Mouse (Mus musculus): ENCODE measurements around the gene Nr4a1. TPM values are rescaled to one million over a fixed set of nuclear protein-coding genes. Genes with fewer than 3 reads are reported as not detected.
A peak's percentile ranks its signal among the peaks of the same experiment; 100 is the strongest.

Gene Nr4a1
- polyA plus RNA-seq, 1 experiment, result 12.4 TPM

- no peak for DNase-seq (ENCODE audit: low spot score)
Observed at GRCm38 (mm10) chr15:101256463-101257206, 2.6 kb downstream of the Nr4a1 start.

- DNase-seq (ENCODE audit: low spot score), result no peak
Observed at GRCm38 (mm10) chr15:101258420-101258819, 4.4 kb downstream of the Nr4a1 start.

GRCm38 (mm10) chr15:101259922-101260321, 5.9 kb downstream of the Nr4a1 start:
- DNase-seq (ENCODE audit: low spot score), result no peak

- DNase-seq (ENCODE audit: low spot score), result no peak
Observed at GRCm38 (mm10) chr15:101260387-101260786, 6.3 kb downstream of the Nr4a1 start.

- no peak for DNase-seq (ENCODE audit: low spot score)
Observed at GRCm38 (mm10) chr15:101260874-101261622, 7.0 kb downstream of the Nr4a1 start.

GRCm38 (mm10) chr15:101262502-101262901, 8.4 kb downstream of the Nr4a1 start:
- no peak for DNase-seq (ENCODE audit: low spot score)

- DNase-seq (ENCODE audit: low spot score), result peak; percentile 88
Observed at GRCm38 (mm10) chr15:101266132-101266963, 12.3 kb downstream of the Nr4a1 start.

GRCm38 (mm10) chr15:101267053-101268032, 13.3 kb downstream of the Nr4a1 start:
- DNase-seq (ENCODE audit: low spot score), result peak; percentile 41

- no peak for DNase-seq (ENCODE audit: low spot score)
Observed at GRCm38 (mm10) chr15:101270101-101270820, 16.2 kb downstream of the Nr4a1 start.

GRCm38 (mm10) chr15:101271107-101271506, 17.0 kb downstream of the Nr4a1 start:
- DNase-seq (ENCODE audit: low spot score), result no peak

GRCm38 (mm10) chr15:101271513-101271912, 17.4 kb downstream of the Nr4a1 start:
- DNase-seq (ENCODE audit: low spot score), result no peak

GRCm38 (mm10) chr15:101274380-101274779, 20.3 kb downstream of the Nr4a1 start:
- DNase-seq (ENCODE audit: low spot score), result no peak

GRCm38 (mm10) chr15:101277351-101277899, 23.4 kb downstream of the Nr4a1 start:
- no peak for DNase-seq (ENCODE audit: low spot score)

GRCm38 (mm10) chr15:101278589-101278988, 24.5 kb downstream of the Nr4a1 start:
- DNase-seq (ENCODE audit: low spot score), result no peak

- no peak for DNase-seq (ENCODE audit: low spot score)
Observed at GRCm38 (mm10) chr15:101279430-101279999, 25.4 kb downstream of the Nr4a1 start.

GRCm38 (mm10) chr15:101282471-101282870, 28.4 kb downstream of the Nr4a1 start:
- no peak for DNase-seq (ENCODE audit: low spot score)

- DNase-seq (ENCODE audit: low spot score), result no peak
Observed at GRCm38 (mm10) chr15:101283183-101283910, 29.3 kb downstream of the Nr4a1 start.

- DNase-seq (ENCODE audit: low spot score), result peak; percentile 90
Observed at GRCm38 (mm10) chr15:101283911-101284750, 30.1 kb downstream of the Nr4a1 start, which contains the start of gene Atg101. Atg101 (plus strand) TSS chr15:101284272.
